Mouse (Mus musculus) embryonic fibroblast, embryonic 13.5 days (primary cell): ENCODE measurements around the gene Slc2a6.

Experiments
- CTCF ChIP-seq: IDR thresholded peaks from 2 replicates; pipeline ENCODE4 v1.5.1; 2011; ENCODE audit warnings: mild to moderate bottlenecking, control low read depth, low read length, moderate library complexity, borderline replicate concordance; ENCODE audit not compliant: insufficient read depth
- POLR2A ChIP-seq: IDR thresholded peaks from 2 replicates; pipeline ENCODE4 v1.6.1; 2011; ENCODE audit warnings: low read depth, mild to moderate bottlenecking, control low read depth, low read length, moderate library complexity

GRCm38 (mm10) chr2:27027618-27028436, at the start of gene Slc2a6:
- TF ChIP-seq POLR2A (peak; percentile 70), CTCF (no peak)
